Mouse (Mus musculus) kidney, postnatal 4 days (tissue): ENCODE measurements around the gene Stx18.

Source experiments
- DNase-seq, 2 experiments: peaks; one replicate each; pipeline ENCODE4 v3.0.0; 2021; ENCODE audit warnings: mixed read lengths in 2 of 2

Gene Stx18

DNA sequence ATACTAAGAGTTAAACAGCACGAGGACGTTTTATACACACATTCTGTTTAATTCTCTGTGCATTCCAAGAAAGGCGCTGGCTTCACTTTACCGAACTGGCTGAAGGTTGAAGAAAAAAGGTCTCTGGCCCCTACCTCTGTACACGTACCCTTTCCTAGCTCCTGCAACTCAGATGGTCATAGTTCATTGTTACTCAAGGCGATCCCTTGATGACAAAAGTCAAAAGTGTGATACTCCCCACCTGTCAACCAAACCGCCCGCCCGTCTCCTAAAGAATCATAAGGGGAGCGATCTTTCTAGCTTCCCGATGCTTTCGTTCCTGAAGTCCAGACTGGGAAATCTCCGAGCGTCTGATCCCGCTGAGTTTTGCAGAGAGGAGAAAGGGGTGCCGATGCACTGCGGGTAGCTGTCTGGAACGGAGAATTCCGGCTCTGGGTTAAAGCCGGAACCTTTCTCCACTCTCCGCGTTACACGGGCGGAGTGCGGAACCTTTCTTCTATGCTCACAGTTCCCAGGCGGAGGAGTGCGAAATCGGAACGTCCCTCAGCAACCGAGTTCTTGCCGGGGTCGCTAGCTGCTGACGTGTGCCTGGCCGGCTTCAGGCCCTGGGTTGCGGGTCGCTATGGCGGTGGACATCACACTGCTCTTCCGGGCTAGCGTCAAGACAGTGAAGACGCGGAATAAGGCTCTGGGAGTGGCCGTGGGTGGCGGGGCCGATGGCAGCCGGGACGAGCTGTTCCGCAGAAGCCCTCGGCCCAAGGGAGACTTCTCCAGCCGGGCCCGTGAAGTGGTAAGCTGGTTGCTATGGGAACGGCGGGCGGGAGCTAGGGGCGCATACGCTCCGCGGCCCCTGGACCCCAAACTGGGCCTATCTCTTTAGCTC lies at the start of gene Stx18:
Stx18 (plus strand) TSS at position 33 of the 883 bp plus-strand sequence.
- peak; percentile 90 to 93 for DNase-seq

DNA sequence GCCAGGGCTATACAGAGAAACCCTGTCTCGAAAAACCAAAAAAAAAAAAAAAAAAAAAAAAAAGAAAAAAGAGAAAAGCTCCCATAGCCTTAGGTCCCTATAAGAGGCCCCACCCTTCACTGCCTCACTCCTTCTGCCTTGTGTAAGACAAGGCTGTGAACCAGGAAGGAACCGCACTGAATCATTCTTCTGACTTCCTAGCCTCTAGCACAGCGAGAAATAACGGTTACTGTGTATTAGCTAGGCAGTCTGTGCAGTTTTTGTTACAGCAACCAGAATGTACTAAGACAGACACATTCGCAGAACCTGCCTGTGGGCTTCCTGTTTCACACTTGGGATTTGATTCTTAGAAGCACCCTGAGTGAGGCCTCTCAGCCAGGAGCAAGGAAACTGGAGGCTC lies 46.2 kb upstream of the Stx18 start:
- DNase-seq = no peak

DNA sequence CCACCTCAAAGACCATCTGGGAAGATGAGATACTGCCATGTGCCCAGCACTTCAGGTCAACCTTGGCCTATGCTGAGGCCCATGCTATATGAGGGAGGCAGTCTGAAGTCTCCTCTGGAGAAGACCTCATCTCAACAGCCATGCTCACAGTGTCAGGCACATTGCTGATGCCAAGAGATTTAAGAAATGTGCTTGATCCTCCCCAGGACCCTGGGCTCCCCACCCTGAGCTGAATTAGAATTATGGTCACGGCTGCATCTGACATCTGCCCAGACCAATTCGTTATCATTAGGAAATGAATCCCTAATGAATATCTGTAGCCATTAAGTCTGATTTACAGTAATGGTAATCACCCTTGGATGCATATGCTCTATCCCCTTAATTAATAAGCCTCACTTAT lies 39.7 kb upstream of the Stx18 start:
- DNase-seq = no peak

DNA sequence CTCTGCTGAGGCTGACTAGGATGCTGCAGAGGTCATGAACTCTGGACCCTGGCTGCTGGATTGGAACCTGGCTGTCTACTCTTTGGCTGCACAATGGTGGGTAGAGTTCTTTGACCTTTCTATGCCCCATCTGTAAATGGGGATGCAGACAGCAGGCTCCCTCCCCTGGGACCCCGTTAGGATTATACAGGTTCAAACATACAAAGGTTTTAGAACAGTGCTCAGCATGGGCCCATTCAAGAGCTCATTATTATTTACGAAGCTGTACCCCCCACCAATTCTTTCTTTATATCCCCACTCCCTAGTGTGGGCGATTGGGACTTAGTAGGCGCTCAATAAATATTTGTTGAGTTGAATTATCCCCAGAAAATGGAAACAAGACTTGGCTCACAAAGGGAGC lies 36.0 kb upstream of the Stx18 start:
- DNase-seq = no peak

DNA sequence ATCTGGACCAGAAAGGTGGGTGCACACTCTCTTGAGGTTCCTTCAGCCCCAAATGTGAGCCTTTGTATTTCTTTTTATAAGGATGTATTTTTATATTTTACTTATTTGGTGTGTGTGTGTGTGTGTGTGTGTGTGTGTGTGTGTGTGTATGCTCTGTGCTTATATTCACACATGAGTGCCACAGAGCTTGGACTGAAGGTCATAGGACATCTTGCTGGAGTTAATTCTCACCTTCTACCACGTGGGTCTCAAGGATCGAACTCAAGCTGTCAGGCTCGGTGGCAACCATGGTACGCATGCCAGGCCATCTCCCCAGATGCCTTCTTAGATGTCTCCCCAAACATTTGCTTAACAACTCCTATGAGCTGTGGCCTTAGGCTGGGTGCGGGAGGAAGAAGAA lies 33.8 kb upstream of the Stx18 start:
- DNase-seq = no peak

DNA sequence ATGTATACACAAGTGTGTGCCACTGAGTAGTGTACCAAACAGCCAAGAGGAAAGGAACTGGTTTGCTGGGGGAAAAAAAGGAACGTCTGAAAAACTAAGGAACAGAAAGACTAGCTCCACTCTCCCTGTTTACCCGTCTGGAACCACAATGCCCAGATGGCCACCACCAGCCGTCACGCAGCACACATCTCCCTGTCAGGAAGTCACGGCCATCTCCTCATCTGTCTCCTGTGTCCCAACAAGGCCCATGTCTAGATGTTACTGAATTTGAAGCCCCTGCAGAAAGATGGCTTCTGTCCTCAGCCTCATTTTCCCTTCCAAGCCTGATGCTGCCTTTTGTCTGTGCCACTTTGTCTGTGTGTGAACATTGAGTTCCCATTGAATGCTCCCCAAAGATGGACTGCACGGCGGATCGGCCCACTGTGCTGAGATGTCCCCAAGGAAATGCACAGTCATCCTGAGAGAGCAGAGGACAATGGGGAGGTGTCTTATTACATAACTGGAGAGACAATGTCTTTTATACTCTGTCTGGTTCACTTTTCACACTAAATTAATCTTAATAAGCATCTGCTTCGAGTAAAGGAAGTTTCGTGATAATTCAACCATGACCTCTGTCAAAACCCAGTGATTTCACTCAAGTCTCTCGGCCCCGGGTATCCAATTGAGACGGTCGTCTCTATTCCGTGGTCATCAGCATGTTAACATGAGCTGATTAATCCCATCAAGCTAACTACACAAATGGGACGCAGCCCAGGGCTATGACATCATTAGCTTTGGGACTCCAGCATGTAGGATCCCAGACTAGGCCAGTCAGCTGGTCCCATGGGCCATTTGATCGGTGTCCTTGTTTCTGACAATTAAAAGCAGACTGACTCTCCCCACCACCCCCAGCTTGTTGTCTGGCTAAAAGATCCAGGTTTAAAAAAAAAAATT lies 31.9 kb upstream of the Stx18 start:
- peak in 1 of 2 experiments; percentile 4 for DNase-seq

DNA sequence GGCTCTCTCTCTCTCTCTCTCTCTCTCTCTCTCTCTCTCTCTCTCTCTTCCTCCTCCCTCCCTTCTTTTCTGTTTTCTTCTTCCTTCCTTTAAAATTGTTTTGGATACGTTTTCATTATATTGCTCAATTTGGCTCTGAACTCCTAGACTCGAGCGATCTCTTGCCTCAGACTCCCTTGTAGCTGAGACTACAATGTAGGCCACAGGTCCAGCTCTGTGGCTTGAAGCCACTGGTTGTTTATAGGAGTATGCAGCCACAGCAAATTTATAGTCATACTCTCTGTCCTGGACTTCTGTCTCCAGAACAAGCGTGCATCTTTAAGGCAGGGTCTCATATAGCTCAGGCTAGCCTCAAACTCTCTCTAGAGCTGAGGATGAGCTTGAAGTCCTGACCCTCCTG lies 29.5 kb upstream of the Stx18 start:
- no peak for DNase-seq

DNA sequence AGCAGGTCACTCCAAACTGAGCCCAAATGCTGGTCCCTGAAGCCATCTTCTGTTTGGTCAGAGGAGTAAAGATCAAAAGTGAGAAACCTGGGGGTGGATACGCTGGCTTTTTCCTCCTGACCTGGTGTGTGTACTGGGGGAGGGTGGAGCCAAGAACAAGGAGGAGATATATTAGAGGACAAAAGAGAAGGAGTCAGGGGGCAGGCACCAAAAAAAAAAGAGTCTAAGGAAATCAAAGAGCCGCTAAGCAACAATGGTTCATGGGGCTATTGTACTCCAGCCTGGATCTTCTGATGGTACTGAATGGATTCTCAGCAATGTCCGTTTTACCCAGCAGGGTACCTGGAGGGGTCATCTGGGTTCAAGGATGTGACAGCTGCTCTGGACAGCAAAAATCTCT lies 23.6 kb upstream of the Stx18 start:
- no peak for DNase-seq

DNA sequence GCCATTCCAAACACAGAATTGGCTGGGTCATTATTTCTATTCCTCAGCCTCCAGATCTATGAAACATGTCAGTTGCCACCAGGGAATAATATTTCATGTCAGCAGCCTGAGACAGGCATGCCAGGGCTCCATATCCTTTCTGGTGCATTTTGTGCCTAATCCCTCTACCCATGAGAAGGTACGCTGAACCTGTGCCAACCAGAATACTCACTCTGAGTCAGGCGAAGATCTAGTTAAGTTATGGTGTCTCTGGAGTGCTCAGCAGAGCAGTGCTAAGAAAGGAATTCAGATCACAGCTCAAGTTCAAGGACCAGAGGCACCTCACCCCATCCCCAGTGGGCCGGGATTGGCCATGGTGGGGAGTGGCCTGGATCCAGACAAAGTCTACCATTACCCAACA lies 21.6 kb upstream of the Stx18 start:
- no peak for DNase-seq

DNA sequence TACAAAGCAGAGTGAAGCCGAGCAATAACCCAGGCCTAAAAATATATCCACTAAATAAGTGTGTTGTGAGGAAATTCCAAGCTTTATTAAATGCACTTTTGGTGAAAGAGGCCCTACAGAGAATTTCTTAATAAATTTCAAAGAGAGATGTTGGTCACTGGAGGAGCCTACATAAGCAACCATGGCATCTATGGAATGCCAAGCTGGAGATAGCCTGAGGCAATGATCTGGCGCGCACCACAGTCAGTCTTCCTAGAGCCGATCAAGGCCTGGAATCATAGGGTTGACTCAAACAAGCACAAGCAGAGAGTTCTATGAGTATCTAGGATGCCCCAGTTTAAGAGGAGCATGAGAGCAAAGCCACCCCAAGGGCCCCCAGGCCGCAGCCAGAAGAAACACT lies 10.9 kb upstream of the Stx18 start:
- no peak for DNase-seq

DNA sequence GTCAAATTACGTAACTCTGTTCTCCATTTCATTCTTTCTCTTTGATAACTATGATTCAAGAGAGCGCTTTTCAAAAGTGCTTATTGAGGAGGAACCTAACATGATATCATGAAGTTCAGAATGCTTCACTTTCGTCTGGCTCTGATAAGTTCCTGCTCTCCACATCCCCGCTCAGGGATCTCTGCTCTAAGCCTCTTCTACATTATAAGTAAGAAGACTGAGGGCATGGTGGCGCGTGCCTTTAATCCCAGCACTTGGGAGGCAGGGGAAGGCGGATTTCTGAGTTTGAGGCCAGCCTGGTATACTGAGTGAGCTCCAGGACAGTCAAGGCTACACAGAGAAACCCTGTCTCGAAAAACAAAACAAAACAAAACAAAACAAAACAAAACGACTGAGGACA lies 268 bp upstream of the Stx18 start:
- peak; percentile 7 to 40 for DNase-seq

DNA sequence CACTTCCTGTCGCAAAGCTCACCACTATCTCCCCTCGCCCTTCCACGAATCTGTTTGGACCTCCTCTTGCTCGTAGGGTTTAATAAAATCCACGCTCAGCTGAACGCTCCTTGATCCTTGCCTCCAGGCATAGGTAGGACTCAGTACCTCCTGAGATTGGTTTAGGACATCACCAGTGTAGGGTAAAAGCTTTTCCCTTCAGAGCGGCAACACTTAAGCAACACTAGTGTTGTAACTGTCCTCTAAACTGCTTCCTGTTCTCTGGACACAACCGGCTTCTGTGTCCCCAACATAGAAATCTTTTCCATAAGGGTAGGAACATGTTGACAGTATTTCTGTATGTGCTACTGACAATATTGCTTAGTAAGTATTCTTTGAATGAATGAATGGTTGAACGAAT lies 1.3 kb downstream of the Stx18 start:
- no peak for DNase-seq

DNA sequence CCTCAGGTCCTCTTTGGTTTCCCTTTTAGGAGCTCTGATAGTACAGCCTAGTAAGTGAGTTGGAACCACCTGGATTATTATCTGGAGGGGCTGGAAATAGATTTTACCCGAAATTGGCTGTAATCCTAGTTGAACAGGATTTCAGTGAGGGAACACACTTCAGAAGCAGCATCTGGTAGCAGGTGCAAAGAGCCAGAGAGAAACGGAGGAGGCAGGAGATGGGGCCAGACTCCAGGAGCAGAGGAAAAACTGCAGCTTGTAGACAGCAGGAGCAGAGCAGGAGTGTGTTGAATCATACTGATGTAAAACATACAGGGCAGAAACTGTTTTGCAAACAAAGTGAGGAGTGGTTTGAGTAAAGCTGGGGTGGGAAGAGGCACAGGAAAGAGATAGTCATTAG lies 6.4 kb downstream of the Stx18 start:
- no peak for DNase-seq

DNA sequence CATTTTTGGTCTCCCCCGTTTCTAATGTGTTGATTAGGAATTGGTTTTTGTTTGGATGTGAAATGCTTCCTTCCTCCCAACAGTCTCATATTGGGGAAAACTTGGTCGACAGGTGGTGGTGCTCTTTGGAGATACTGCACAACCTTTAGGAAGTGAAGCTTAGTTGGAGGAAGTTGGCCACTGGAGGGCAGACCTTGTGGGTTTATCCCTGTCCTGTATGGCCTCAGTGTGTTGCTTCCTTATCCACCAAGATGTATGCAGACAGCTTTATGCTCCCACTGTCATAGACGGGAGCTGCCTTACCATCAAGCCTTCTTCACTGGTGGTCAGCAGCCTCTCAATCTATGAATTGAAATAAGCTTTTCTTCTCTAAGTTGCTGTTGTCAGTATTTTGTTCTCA lies 9.6 kb downstream of the Stx18 start:
- DNase-seq = peak; percentile 5 to 22

DNA sequence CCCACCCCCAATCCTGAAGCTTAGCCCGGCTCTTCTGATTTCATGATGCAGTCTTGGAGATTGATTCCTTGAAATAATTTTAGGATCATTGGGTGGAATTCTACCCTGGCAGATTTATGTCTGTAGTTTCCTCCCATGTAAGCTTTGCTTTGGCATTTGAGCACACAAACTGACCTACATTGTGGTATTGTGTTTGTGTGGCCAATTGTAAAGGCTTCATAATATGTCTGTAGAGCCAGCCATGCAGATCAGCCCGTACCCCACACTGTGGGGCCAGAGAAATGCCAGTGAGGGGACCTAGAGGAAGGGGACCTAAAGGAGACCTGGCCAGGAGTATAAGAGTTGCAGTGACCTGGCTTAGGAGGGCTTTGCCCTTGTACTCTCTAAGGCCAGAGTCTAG lies 22.5 kb downstream of the Stx18 start:
- no peak for DNase-seq

DNA sequence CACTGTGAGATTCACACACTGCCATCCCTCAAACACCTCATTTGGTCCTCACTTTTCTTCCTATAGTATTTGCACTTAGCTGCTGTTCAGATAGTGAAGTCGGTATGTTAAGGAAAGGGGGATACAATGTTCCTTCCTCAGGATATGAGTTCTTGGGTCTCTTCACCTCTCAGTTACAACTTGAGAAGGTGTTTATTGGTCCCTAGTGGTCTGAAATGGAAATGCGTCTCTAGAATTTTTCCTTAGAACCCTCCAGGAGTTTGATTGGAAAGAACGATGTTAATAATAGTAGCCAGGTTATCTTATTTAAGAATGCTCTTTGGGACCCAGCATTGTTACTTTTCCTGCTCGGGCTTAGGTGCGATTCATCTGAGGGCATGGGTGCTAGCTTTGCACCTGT lies 24.2 kb downstream of the Stx18 start:
- DNase-seq = no peak

DNA sequence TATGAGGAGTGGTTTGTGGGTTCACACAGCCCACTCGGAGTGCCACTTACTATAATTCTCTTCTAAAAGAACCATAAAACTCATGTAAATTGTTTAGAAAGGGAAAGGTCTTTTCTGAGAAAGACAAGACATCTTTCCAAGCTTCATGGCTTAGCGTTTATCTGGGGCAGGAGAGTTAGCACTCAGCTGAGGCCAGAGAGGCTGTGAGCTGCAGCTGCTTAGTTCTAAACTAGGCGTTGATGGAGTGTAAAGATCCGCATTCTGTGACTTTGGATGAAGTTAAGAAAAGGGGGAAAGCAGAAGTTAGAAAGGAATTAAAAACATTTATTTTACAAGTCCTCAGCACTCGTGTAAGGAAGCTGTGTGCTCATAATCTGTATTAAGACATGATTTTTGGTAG lies 24.8 kb downstream of the Stx18 start:
- no peak for DNase-seq

DNA sequence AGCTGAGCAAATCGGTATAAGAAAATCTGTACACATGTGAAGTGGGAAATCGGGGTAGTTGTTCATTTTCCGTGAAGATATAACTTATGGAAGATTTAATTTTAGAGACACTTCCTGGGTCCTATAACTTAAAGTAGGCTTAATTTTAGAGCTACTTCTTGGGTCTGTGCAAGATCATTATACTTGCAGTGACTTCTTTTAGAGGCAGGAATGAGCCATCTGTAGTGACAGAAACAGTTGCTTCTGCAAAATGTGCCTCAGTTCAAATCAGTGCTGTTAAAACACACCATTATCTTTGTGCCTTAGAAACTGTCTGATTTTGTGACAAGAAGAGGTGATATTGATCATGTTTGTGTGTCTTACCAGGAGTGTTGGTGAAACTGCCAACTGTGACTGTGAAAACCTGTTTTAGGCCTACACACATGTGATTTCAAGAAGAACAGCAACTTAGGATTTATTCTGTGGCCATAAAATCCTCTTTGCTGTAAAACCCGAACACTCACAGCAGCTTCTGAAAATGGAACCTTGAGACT lies 25.6 kb downstream of the Stx18 start:
- no peak for DNase-seq

DNA sequence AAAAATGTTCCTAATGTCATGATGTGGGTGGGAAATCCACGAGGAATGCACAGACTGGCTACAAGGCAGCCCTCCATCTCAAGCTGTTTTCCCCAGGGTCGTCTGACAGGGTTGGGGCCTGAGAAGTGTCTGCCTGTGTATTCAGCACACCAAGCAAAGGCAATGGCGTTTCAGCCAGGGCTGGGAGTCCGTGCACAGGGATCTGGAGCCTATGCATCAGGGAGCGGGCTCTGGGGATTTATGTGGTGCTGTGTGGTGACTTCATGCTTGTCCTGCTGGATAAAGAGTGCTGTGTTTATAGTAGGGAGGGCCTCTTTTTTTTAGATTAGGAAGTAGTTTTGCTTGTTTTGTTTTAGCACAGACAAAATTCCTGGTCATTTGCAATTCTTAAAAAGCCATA lies 26.2 kb downstream of the Stx18 start:
- DNase-seq = no peak

DNA sequence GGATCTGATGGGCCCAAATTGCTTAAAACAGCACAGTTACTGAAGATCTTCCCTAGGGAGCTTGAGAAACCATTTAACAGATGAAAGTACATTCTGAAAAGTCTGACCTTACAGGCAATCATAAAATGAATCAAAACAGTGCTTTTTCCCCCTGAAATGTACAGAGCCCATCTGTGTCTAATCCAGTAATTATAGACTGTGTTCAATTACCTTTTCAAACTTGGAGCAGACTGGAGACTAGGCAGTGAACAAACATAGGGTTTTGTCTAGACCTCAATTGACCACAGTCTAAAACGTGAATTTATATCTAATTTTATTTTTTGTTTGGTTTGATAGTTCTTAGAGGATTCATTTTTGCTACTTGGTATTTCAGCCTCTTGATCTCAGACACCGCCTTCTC lies 26.9 kb downstream of the Stx18 start:
- no peak for DNase-seq

DNA sequence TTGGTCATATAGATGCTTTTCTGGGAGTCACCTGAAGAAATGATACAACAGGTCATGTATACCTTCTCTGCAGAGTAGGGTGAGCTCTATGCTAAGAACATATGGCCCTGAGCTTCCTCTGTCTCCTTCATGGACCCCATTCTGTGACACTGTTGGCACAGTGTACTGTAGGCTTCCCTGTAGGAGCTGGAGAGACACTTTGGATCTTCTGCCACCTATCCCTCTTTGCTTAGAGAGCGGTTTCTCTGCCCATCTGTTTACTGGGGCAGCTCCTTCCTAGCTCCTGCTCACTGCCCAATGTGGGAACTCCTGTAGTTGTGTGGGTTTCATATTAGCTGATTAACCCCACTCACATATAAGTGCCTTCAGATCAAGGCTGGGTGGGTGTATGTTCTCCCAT lies 28.1 kb downstream of the Stx18 start:
- no peak for DNase-seq

DNA sequence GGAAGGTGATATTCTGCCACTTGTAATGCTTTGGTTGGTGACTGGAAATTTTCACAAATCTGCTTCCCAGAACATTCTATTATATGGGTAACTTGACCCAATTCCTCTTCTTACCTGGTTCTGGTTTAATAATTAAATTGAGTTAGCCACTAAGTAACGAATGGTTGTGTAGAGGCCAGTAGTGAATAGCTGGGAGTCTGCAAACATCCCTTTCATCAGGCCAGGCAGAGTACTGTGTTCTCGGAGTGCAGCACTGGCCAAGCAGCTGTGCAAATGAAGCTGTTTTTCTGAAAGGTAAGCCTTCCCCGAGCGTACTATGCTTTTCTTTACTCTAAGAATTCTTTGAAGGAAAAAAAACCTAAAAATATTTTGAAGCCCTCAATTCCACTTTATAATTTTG lies 37.8 kb downstream of the Stx18 start:
- no peak for DNase-seq

DNA sequence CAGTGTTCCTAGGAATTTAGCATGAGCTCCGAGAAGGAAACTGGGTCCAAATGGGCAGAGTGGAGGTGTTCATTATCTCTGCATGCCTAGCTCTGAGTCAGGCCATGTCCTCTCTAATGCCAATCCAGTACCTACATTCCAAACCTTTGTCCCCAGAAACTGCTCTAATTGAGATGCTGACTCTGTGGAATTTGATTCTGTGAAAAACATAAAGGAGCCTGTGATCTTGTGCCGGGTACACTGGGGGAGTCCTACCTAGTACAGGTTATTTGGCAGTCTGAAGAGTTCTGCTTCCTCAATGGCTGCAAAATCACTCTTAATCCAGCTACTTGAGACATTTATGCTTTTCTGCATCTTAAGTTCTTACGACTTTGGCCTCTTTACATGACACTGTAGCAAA lies 40.0 kb downstream of the Stx18 start:
- DNase-seq = no peak

DNA sequence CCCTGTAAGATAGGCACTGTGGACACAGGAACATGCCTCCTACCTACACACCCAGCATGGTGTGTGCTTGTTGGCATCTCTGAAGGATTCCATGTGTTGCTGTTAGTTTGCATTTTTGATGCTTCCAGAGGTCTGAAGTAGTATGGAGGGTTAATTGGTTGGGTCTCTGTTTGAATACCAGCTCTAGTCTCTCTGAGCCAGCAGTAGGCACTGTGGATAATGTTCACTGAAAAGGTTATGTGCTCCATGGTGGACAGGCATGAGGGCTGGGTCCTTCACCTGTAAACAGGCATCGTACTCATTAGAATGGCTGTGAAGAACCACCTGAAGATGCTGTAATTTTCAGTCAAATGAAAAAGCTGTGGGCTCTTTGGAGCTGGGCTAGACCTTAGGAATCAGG lies 41.9 kb downstream of the Stx18 start:
- no peak for DNase-seq
